Mouse (Mus musculus) embryonic fibroblast, embryonic 13.5 days (primary cell): Measurements from ENCODE around the gene Rad21l.

Source experiments
- CTCF ChIP-seq: IDR thresholded peaks from 2 replicates; pipeline ENCODE4 v1.5.1; 2011; ENCODE audit warnings: mild to moderate bottlenecking, control low read depth, low read length, moderate library complexity, borderline replicate concordance; ENCODE audit not compliant: insufficient read depth
- POLR2A ChIP-seq: IDR thresholded peaks from 2 replicates; pipeline ENCODE4 v1.6.1; 2011; ENCODE audit warnings: low read depth, mild to moderate bottlenecking, control low read depth, low read length, moderate library complexity

DNA sequence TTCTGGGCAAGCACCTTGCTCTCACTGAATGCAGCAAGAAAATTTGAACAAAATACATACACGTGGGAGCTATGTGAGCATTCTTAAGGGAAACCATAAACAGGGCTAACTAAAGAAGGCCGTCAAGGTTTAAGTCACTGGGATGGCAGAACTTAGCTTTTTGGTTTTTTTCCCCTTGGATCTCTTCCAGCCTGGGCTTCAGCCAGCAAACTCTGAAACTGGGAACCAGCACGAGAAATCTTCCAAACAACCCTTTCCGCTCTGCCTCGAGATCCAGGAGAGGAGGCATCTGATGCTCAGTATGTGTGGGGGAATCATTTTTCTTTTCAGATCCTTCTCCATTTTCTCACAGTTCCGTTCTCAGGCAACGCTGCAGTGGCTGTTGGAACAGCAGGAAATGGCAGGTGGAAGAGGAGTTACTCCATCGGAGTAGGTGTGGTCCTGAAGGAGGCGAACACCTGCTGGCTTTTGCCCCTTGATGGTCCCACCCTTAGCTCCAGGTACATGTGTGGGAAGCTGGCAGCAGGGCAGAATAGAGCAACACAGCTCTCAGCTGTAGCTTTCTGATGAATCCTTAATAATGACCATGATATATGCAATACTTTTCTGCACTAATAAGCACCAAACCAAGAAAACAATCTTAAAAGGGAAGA lies 32.8 kb downstream of the Rad21l start:
- TF ChIP-seq CTCF (no peak), POLR2A (no peak)
